Mouse (Mus musculus) forebrain, embryonic 14.5 days (tissue): Measurements from ENCODE around the gene Cog3. TPM values are rescaled to one million over a fixed set of nuclear protein-coding genes. Genes with fewer than 3 reads are reported as not detected.

Experiments used
- ATAC-seq: fragments of 200-750 bp; cut with Nextera tagmentation; 2 replicates; pipeline ENCODE4 v1.8.0; 2017; ENCODE audit warnings: mild to moderate bottlenecking, moderate library complexity
- DNase-seq: peaks from one replicate; pipeline ENCODE4 v3.0.0-alpha.2; 2015; ENCODE audit warnings: low spot score
- H3K27ac ChIP-seq: fragments of 300-500 bp; sonication (generic); 2 replicates; pipeline ENCODE4 v1.5.1; 2014; ENCODE audit warnings: low read depth, mild to moderate bottlenecking, control low read depth, low read length, moderate library complexity
- H3K27me3 ChIP-seq: fragments of 300-500 bp; sonication (generic); replicated peaks from 2 replicates; pipeline ENCODE4 v1.6.1; 2014; ENCODE audit warnings: low read length, control low read depth, mixed read lengths; ENCODE audit not compliant: control insufficient read depth, insufficient read depth
- H3K36me3 ChIP-seq: fragments of 300-500 bp; sonication (generic); 2 replicates; pipeline ENCODE4 v1.6.1; 2014; ENCODE audit warnings: low read length, control low read depth; ENCODE audit not compliant: control insufficient read depth, insufficient read depth
- H3K4me1 ChIP-seq: fragments of 300-500 bp; sonication (generic); 2 replicates; pipeline ENCODE4 v1.6.1; 2014; ENCODE audit warnings: antibody characterized with exemption, low read length, control low read depth; ENCODE audit not compliant: control insufficient read depth, insufficient read depth
- H3K4me2 ChIP-seq: fragments of 300-500 bp; sonication (generic); 2 replicates; pipeline ENCODE4 v1.6.1; 2014; ENCODE audit warnings: mild to moderate bottlenecking, control low read depth, low read length
- H3K4me3 ChIP-seq: fragments of 300-500 bp; sonication (generic); 2 replicates; pipeline ENCODE4 v1.5.1; 2014; ENCODE audit warnings: low read depth, low read length, control low read depth
- H3K9ac ChIP-seq: fragments of 300-500 bp; sonication (generic); 2 replicates; pipeline ENCODE4 v1.6.1; 2014; ENCODE audit warnings: mild to moderate bottlenecking, low read length, control low read depth, moderate library complexity
- H3K9me3 ChIP-seq: fragments of 300-500 bp; sonication (generic); replicated peaks from 2 replicates; pipeline ENCODE4 v1.6.1; 2016; ENCODE audit warnings: low read length, control low read depth, mixed read lengths; ENCODE audit not compliant: control insufficient read depth
- WGBS: fragments of 180-500 bp; shearing (Covaris S2); extraction: QIAGEN DNeasy Blood & Tissue Kit; methylation state at CpG from one replicate; pipeline ENCODE4 v1.1.7; 2014; 5-methylcytosine and 5-hydroxymethylcytosine counted together
- polyA plus RNA-seq: library from polyadenylated mRNA; unstranded; fragments of >200 nt; fragmentation: Nextera tagmentation; extraction: Ambion mirVana; gene quantifications from 2 replicates; pipeline ENCODE4 v1.2.1, GENCODE M21; 2014

The Cog3 gene
- polyA plus RNA-seq, 1 experiment from 2014 or later: 22.5 TPM

GRCm38 (mm10) chr14:75769334-75769733, 15.0 kb upstream of the Cog3 start:
- Histone ChIP-seq H3K4me2 (no peak overlapping the region), H3K4me1 (no peaks in the 10 kb centered on the region), H3K9me3 (no peaks in the 10 kb centered on the region), H3K9ac (no peak overlapping the region), H3K27me3 (no peaks in the 10 kb centered on the region), H3K4me3 (no peak overlapping the region), H3K27ac (no peak overlapping the region), H3K36me3 (peaks cover 45% of the 10 kb centered on the region)
- no peak for ATAC-seq
- DNase-seq: no peak
- 73% methylated on average over 9 of the region's 9 CpGs for WGBS

- no peak overlapping the region for H3K4me3 ChIP-seq
- DNase-seq (no peak), ATAC-seq (0 out of 2 replicates have a peak, but pooled peaks have one; percentile 24)
- peaks cover 42% of the 10 kb centered on the region for H3K36me3 ChIP-seq
- 2% methylated on average over 1 of the region's 1 CpGs for WGBS
- H3K4me1 ChIP-seq: no peaks in the 10 kb centered on the region
- H3K27ac ChIP-seq: no peak overlapping the region
- no peaks in the 10 kb centered on the region for H3K27me3 ChIP-seq
- no peak overlapping the region for H3K4me2 ChIP-seq
- H3K9me3 ChIP-seq: no peaks in the 10 kb centered on the region
- no peak overlapping the region for H3K9ac ChIP-seq
Measured at GRCm38 (mm10) chr14:75768275-75768608, 13.9 kb upstream of the Cog3 start.

GRCm38 (mm10) chr14:75767492-75768274, 13.4 kb upstream of the Cog3 start:
- H3K4me2 ChIP-seq: peak overlapping the region; percentile 34; the same call in 1 of the 2 replicates
- H3K36me3 ChIP-seq: peaks cover 45% of the 10 kb centered on the region
- WGBS: 50% methylated on average over 17 of the region's 17 CpGs
- H3K4me3 ChIP-seq: no peak overlapping the region
- peak overlapping the region; percentile 75 for H3K27ac ChIP-seq
- no peaks in the 10 kb centered on the region for H3K9me3 ChIP-seq
- H3K9ac ChIP-seq: peak overlapping the region; percentile 45
- H3K27me3 ChIP-seq: no peaks in the 10 kb centered on the region
- ATAC-seq: peak; percentile 95
- DNase-seq: peak; percentile 94
- H3K4me1 ChIP-seq: no peaks in the 10 kb centered on the region

GRCm38 (mm10) chr14:75761028-75761805, 6.9 kb upstream of the Cog3 start:
- H3K4me3 ChIP-seq: no peak overlapping the region
- H3K9ac ChIP-seq: no peak overlapping the region
- peak; percentile 69 for DNase-seq
- ATAC-seq: no peak; the same call in 1 of the 2 replicates
- no peaks in the 10 kb centered on the region for H3K4me1 ChIP-seq
- H3K27ac ChIP-seq: no peak overlapping the region
- no peaks in the 10 kb centered on the region for H3K9me3 ChIP-seq
- H3K27me3 ChIP-seq: peaks cover 3% of the 10 kb centered on the region; the same call in 1 of the 2 replicates
- peaks cover 23% of the 10 kb centered on the region for H3K36me3 ChIP-seq
- H3K4me2 ChIP-seq: no peak overlapping the region
- WGBS: 64% methylated on average over 10 of the region's 10 CpGs

GRCm38 (mm10) chr14:75758401-75758800, 4.1 kb upstream of the Cog3 start:
- WGBS: 80% methylated on average over 7 of the region's 7 CpGs

GRCm38 (mm10) chr14:75757821-75758220, 3.5 kb upstream of the Cog3 start:
- no peak overlapping the region for H3K4me3 ChIP-seq
- WGBS: 83% methylated on average over 2 of the region's 2 CpGs

More at GRCm38 (mm10) chr14:75758401-75758800, 4.1 kb upstream of the Cog3 start:
- Histone ChIP-seq H3K4me2 (no peak overlapping the region), H3K4me1 (peaks cover 3% of the 10 kb centered on the region; the same call in 1 of the 2 replicates), H3K9ac (no peak overlapping the region), H3K27ac (no peak overlapping the region), H3K27me3 (peaks cover 6% of the 10 kb centered on the region; the same call in 1 of the 2 replicates), H3K9me3 (no peaks in the 10 kb centered on the region), H3K36me3 (peaks cover 15% of the 10 kb centered on the region), H3K4me3 (no peak overlapping the region)
- ATAC-seq (no peak), DNase-seq (no peak)

GRCm38 (mm10) chr14:75756971-75757370, 2.7 kb upstream of the Cog3 start:
- Histone ChIP-seq H3K4me2 (no peak overlapping the region), H3K4me3 (no peak overlapping the region), H3K9me3 (no peaks in the 10 kb centered on the region), H3K27me3 (peaks cover 6% of the 10 kb centered on the region; the same call in 1 of the 2 replicates), H3K27ac (no peak overlapping the region), H3K4me1 (peaks cover 17% of the 10 kb centered on the region), H3K9ac (no peak overlapping the region), H3K36me3 (peaks cover 5% of the 10 kb centered on the region)
- no peak for ATAC-seq
- DNase-seq: no peak
- WGBS: 94% methylated on average over 6 of the region's 6 CpGs

More at GRCm38 (mm10) chr14:75757821-75758220, 3.5 kb upstream of the Cog3 start:
- Histone ChIP-seq H3K27ac (no peak overlapping the region), H3K9me3 (no peaks in the 10 kb centered on the region), H3K4me1 (peaks cover 9% of the 10 kb centered on the region), H3K9ac (no peak overlapping the region), H3K27me3 (peaks cover 6% of the 10 kb centered on the region; the same call in 1 of the 2 replicates), H3K36me3 (peaks cover 14% of the 10 kb centered on the region), H3K4me2 (no peak overlapping the region)
- DNase-seq (no peak), ATAC-seq (no peak)

GRCm38 (mm10) chr14:75753206-75753605, 1.1 kb downstream of the Cog3 start:
- peaks cover 5% of the 10 kb centered on the region; the same call in 1 of the 2 replicates for H3K36me3 ChIP-seq
- DNase-seq (no peak), ATAC-seq (no peak)
- peaks cover 6% of the 10 kb centered on the region; the same call in 1 of the 2 replicates for H3K27me3 ChIP-seq
- WGBS: 71% methylated on average over 8 of the region's 8 CpGs
- peak overlapping the region; percentile 90 for H3K4me3 ChIP-seq
- H3K4me2 ChIP-seq: peak overlapping the region; percentile 90
- no peak overlapping the region for H3K27ac ChIP-seq
- H3K9me3 ChIP-seq: no peaks in the 10 kb centered on the region
- peaks cover 23% of the 10 kb centered on the region for H3K4me1 ChIP-seq
- H3K9ac ChIP-seq: peak overlapping the region; percentile 92
